Mouse (Mus musculus): ENCODE measurements around the gene Gm11168.
"Not testable (repeated sequence)": the region's sequence is repeated elsewhere in the genome, so short reads cannot be mapped to it uniquely, and the experiment has no call there.

DNA sequence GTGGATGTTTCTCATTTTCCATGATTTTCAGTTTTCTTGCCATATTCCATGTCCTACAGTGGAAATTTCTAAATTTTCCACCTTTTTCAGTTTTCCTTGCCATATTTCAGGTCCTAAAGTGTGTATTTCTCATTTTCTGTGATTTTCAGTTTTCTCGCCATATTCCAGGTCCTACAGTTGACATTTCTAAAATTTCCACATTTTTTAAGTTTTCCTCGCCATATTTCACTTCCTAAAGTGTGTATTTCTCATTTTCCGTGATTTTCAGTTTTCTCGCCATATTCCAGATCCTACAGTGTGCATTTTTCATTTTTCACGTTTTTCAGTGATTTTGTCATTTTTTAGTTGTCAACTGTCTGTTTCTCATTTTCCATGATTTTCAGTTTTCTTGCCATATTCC lies 6.2 kb downstream of the Gm11168 start:
- not testable (repeated sequence) for TF ChIP-seq CTCF, POLR2A (IDR thresholded peaks at IDR 0.05; ENCODE audit: insufficient read depth, low read depth, low read length)
